Mouse (Mus musculus) layer of hippocampus, postnatal 10 days (tissue): Measurements from ENCODE around the gene Gm6685. TPM values are rescaled to one million over a fixed set of nuclear protein-coding genes. Genes with fewer than 3 reads are reported as not detected.
A peak's percentile ranks its signal among the peaks of the same experiment; 100 is the strongest.
"Not testable (repeated sequence)": the region's sequence is repeated elsewhere in the genome, so short reads cannot be mapped to it uniquely, and the experiment has no call there.

Source experiments
- DNase-seq, 2 experiments: peaks; one replicate each; pipeline ENCODE4 v3.0.0; 2021; ENCODE audit warnings: low spot score in 2 of 2
- long read RNA-seq: library from polyadenylated mRNA; stranded (forward); transcript quantifications from one replicate; pipeline ENCODE4 v2.0.0, GENCODE M21; 2023
- total RNA-seq, 2 experiments: library from RNA; stranded (reverse); gene quantifications; 2 replicates each; pipeline ENCODE4 v1.2.3; 2021

Gm6685 gene
- 1 to 10 TPM; 5.4 to 6.1 TPM for total RNA-seq
- long read RNA-seq, result 0 reads

DNA sequence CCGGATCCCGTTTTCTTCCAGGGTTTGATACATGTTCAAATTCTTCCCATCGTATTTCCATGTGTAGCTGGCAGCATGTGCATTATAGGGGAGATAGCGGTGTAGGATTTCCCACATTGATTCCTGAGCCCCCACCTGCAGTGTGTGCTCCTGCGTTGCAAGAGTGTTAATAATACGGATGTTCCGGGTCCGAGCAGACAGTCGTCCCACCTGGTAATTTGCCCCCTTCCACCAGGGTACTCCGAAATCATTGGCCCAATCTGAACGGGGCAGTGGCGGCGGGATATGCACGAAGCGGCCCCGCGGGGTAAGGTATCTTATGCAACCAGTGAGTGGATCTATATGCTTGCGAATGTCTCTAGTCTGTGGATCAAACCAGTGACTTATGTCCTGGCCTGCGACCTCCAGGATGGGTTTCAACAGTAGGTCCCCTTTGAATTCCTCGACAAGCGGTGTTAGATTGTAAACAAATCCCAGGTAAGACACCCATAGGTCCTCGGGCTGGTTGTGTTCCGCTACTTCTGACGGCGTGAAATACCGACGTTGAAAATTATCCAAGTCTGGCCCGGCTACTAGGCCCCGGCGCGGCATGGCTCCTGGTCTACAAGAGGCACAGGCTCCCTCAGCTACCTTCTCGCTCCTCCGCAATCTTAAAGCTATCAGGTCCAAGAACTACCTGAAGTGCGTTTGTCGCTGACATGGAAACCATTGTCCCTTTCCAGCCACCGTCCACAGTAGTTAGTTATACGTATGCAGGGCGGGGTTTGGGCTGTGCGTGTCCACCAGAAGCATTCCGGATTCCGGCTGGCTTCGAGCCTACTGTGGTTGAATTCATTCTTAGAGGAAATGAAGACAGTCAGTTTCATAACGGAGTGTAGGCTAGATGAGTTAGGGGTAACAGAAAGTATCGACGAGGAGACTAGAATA is at the start of gene Gm6685:
Gm6685 (minus strand) TSS at position 644 of the 927 bp plus-strand sequence.
- DNase-seq, result not testable (repeated sequence)

DNA sequence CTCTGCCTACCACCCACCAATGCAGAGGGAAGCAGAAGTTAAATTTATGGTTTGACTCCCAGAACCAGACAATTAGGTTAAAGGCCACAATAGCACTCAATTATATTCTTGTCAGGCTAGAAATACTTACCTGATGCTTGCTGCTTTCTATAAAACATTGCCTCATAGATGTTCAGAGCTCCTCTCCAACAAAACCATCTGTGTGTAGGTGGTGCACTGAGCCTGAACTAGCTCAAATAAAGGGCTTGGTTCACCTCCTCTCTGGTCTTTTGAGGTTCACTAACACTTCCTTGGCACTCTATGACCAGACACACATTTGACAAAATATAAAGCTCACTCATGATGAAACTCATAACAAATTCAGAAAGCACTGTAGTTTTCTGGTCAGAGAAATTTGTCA is 36.2 kb upstream of the Gm6685 start:
- no peak for DNase-seq

DNA sequence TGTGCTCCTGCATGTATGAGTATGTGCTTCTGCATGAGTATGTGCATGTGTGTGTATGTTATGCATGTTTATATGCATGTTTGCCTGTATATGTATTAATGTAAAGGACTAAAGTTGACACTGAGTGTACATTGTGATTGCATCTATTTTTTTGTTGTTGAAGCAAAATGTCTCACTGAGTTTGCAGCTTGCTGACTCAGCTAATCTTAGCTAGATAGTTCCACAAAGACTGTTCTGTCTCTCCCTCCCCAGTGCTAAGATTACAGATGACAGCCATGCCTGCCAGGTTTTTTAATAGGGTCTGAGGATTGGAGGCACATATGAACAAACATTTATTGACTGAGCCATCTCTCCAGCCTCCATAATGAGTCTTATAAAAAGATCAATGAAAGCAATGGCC is 35.0 kb upstream of the Gm6685 start:
- no peak for DNase-seq

DNA sequence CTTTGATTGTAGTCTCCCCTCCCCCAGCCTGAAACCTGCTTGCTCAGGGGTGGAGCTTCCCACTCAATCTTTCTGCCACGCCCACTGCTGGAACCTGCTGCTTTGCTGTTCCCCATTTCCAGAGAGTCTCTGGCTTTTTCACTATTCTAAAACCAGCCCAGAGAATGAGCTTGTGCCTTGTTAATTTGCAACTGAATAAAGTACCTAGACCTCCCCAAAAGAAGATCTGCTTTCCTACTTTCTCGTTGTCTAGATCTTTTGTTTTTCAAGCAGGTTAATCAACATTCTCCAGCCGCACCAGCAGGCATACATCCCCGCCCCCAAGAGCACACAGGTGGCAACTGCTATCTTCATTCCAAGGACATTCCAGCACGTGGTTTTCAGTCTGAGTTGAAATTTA is 31.7 kb upstream of the Gm6685 start:
- not testable (repeated sequence) for DNase-seq

DNA sequence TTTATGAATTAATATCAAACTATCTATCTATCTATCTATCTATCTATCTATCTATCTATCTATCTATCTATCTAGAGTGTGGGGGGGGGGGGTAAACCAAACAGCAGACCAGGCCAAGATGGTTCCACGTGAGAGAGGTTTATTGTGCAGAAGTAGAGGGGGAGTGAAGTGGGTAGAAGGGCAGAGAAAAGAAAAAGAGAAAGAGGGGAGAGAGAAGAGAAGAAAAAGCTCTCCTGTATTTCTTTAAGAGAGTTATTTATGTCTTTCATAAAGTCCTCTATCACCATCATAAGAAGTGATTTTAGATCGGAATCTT is 26.2 kb upstream of the Gm6685 start:
- DNase-seq, result no peak

DNA sequence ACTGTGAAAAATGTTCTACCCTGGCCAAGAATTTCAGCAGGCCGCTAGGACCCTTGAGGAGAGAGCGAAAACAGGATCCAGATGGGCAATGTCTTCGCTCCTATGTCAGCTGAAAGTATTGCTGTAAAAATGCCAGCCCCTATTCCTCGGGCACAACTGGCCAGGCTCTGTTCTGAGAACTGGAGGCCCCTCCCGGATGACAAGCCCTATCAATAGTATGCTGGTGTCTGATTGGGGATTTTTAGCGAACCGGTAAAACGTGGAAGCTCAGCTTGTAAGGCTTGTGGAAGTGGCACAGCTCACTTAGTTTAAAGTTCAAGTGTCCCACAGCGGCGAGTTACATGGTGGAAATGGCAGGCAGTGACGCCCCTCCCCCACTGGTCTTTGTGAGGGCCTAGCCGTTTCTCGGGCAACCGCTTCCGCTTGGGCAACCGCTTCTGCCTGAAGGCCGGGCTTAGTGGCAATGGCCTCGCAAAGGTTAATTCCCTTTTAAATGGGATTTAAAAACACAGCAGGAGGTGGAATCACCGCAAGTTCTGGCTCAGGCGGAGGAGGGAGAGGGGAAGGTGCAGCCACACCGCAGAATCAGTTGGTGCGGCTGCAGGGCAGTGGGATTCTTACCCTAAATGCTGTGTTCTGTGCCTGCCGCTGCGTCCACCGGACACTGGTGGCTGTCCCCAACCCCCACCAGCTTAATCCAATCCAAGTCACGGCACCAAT is 25.7 kb upstream of the Gm6685 start:
- DNase-seq, result peak; percentile 82 to 88

DNA sequence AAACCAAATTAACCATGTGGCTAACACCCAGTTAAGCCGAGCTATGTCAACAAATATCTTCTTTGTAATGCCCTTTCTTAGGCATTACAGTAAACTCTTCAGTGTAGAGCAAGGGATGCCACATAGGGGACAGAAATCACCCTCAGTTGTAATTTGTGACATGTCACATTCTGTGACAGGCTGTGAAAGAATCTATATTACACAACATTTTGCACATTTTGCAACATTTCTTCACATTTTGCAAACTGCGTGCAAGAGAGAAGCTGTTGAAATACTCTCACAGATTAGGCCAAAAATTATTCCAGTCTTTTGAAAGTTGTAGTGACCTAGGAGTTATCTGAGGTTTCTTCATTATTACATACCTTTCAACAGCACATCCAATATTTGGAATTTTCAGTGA is 3.8 kb upstream of the Gm6685 start:
- no peak for DNase-seq

DNA sequence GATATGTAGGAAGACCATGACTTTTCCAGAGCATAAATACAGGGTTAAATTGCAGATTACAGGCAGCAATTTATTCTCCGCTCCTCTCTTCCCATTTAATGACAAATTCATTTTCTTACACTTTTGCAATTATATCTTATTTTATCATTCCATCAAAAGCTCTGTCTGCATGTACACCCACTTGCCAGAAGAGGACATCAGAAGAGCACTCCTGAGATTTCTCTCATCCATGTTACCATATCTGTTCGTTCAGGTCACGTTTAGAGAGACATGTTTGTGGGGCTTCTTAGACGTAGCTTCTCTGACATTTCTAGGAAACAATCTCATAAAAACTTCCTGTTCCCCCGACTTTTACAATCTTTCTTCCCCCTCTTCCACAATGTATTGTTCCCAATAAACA is 2.2 kb upstream of the Gm6685 start:
- DNase-seq, result no peak

DNA sequence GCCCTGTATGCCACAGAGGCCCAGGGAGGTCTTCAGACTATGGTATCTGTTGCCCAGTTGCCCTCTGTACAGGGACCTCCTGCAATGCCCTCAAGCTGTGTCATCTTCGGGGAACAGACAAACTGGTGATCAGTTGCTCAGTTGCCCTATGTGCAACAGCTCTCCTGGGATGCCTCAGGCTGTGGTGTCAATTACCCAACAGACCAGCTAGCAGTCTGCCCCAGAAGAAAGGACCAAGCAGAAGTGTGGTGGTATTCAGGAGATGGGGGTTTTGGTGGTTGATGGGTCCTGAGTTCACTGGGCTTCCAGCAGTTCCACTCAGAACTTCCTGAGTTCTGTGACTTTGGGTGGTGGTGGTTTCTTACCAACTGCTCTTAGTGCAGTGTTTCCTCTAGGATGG is 11.8 kb downstream of the Gm6685 start:
- no peak for DNase-seq

DNA sequence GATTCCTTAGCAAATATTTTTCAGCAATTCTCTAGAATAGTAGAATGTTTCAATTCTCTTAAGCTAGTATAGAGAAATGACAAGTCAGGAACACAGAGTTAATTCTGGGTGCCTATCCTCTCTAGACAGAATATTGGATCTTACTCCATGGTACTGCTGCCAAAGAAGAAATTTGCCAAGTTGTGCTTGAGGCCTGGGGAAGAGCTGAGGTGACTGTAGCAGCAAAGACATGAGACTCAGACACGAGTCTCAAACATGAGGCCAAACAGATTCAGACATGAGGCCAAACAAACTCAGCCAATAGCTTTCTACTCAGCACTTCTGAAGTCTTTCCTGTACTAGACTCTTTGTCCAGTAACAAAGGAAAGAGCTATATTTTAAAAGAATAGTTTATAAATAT is 26.3 kb downstream of the Gm6685 start:
- DNase-seq, result no peak

DNA sequence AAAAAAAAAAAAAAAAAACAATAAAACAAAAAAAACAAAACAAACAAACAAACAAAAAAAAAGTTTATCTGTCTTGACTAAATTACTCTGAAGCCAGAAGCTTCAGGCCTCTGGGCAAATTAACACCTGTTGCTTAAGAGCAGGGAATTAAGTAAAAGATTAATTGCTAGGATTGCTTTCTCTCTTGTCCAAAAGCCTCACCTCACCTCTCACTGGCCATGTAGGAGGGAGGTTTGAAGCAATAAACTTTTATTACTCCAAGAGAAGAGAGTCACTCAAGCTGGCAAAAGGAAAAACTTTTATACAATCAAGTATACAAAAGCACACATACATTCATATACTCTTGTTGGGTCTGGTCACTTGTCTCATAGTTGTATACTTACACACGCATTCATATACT is 31.9 kb downstream of the Gm6685 start:
- DNase-seq, result no peak

DNA sequence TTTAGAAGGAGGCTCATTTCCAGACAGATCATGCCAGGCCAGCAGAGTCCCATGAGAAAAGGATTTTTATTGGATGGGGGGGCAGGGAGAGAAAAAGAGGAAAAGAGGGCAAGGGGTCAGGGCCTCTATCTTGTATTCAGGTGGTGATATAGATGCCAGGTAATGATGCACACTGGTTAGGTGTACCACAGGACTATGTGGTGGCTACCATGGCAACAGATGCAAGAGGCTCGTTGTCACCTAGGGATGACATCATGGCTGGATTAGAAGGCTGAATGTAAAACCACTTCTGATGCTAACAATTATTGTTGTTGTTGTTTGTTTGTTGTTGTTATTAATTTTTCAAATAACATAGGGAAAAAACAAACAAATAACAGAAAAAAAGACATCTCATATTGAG is 49.2 kb downstream of the Gm6685 start:
- DNase-seq, result no peak

Other genes starting within 250 kb of the Gm6685 start
- gene Ccdc85a, start 244.5 kb upstream of the Gm6685 start, total RNA-seq, result 100 to 1,000 TPM; 108 to 116 TPM